Mouse (Mus musculus): ENCODE measurements at regions not wholly inside any gene's neighbourhood (a gene's known extent, or its start where the extent isn't known, plus 50 kb on each side); places are given as distances from the start of the nearest gene placed in this dataset.

DNA sequence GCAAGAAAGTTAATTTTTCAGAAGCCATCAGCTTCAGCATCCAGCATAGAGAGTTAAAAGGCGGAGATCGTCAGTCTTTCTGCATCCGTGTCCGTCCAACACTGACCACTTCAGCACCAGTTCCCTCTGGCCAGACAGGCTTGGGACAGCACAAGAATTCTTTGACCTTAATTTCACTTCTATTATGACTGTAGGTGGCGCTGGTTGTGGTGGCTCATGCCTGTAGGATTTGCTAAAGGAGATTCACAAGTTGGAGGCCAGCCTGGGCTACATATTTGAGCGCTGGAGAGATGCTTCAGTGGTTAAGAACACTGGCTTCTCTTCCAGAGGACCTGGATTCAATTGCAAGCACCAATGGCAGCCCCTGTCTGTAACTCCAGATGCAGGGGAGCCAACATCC is 66.0 kb downstream of the Amer2 start:
- TF ChIP-seq GATA1 (IDR thresholded peaks at IDR 0.05; ENCODE audit: borderline replicate concordance, low read length) (no peak), FLI1 (IDR thresholded peaks at IDR 0.05; ENCODE audit: low read length) (no peak)
